Mouse (Mus musculus) midbrain, embryonic 16.5 days (tissue): ENCODE measurements around the gene Cyp2d12. TPM values are rescaled to one million over a fixed set of nuclear protein-coding genes. Genes with fewer than 3 reads are reported as not detected.
"Not testable (repeated sequence)": the region's sequence is repeated elsewhere in the genome, so short reads cannot be mapped to it uniquely, and the experiment has no call there.

ENCODE experiments used
- ATAC-seq: fragments of 200-750 bp; cut with Nextera tagmentation; 2 replicates; pipeline ENCODE4 v1.8.0; 2017; ENCODE audit warnings: moderate TSS enrichment
- H3K27ac ChIP-seq: fragments of 300-500 bp; sonication (generic); 2 replicates; pipeline ENCODE4 v1.5.1; 2014; ENCODE audit warnings: mild to moderate bottlenecking, low read length, mixed read lengths
- H3K27me3 ChIP-seq: fragments of 300-500 bp; sonication (generic); 2 replicates; pipeline ENCODE4 v1.6.1; 2014; ENCODE audit warnings: low read depth, low read length, mixed read lengths; ENCODE audit not compliant: control insufficient read depth, insufficient read depth
- H3K36me3 ChIP-seq: fragments of 300-500 bp; sonication (generic); 2 replicates; pipeline ENCODE4 v1.6.1; 2014; ENCODE audit warnings: mild to moderate bottlenecking, low read length, moderate library complexity, mixed read lengths; ENCODE audit not compliant: control insufficient read depth, insufficient read depth
- H3K4me1 ChIP-seq: fragments of 300-500 bp; sonication (generic); 2 replicates; pipeline ENCODE4 v1.6.1; 2014; ENCODE audit warnings: mild to moderate bottlenecking, low read length, mixed read lengths; ENCODE audit not compliant: control insufficient read depth, insufficient read depth
- H3K4me2 ChIP-seq: fragments of 300-500 bp; sonication (generic); 2 replicates; pipeline ENCODE4 v1.6.1; 2014; ENCODE audit warnings: mild to moderate bottlenecking, low read length, mixed read lengths
- H3K4me3 ChIP-seq: fragments of 300-500 bp; sonication (generic); 2 replicates; pipeline ENCODE4 v1.5.1; 2014; ENCODE audit warnings: low read depth, mild to moderate bottlenecking, low read length, moderate library complexity, mixed read lengths
- H3K9ac ChIP-seq: fragments of 300-500 bp; sonication (generic); 2 replicates; pipeline ENCODE4 v1.6.1; 2014; ENCODE audit warnings: low read depth, low read length, mixed read lengths
- H3K9me3 ChIP-seq: fragments of 300-500 bp; sonication (generic); replicated peaks from 2 replicates; pipeline ENCODE4 v1.6.1; 2014; ENCODE audit warnings: mild to moderate bottlenecking, low read length, mixed read lengths; ENCODE audit not compliant: control insufficient read depth, poor library complexity, severe bottlenecking
- WGBS: fragments of 180-500 bp; shearing (Covaris S2); extraction: QIAGEN DNeasy Blood & Tissue Kit; methylation state at CpG from one replicate; pipeline ENCODE4 v1.1.7; 2014; 5-methylcytosine and 5-hydroxymethylcytosine counted together
- microRNA-seq: library from miRNA; unstranded; fragments of <30 nt; microRNA quantifications from one replicate; pipeline ENCODE4, GENCODE M21; 2017
- polyA plus RNA-seq: library from polyadenylated mRNA; unstranded; fragments of >200 nt; fragmentation: Nextera tagmentation; extraction: Ambion mirVana; gene quantifications from 2 replicates; pipeline ENCODE4 v1.2.1, GENCODE M21; 2015

Cyp2d12 gene
- polyA plus RNA-seq, 1 experiment from 2014 or later = not detected

DNA sequence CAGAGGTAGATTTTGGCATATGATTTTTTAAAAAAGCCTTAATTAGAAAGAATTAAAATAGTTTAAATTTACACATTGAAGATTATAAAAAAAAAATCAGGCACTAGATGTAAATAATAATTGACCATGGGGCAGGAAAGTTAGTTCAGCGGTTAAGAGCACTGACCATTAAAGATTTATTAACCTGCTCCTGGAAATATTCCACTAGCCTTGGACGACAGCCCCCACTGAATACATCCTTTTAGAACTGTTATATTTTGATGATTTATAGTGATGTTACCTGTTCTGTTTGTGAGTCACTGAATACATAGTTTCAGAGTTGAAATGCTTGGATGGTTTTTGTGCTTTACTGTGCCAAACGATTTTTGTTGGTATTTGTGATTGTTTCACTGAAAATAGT, 11.9 kb upstream of the Cyp2d12 start:
- not testable (repeated sequence) for H3K27ac ChIP-seq, ATAC-seq, H3K9ac ChIP-seq, H3K4me3 ChIP-seq, H3K36me3 ChIP-seq, H3K27me3 ChIP-seq, H3K4me2 ChIP-seq, H3K9me3 ChIP-seq, H3K4me1 ChIP-seq
- WGBS = 80% methylated on average over 3 of the region's 3 CpGs

DNA sequence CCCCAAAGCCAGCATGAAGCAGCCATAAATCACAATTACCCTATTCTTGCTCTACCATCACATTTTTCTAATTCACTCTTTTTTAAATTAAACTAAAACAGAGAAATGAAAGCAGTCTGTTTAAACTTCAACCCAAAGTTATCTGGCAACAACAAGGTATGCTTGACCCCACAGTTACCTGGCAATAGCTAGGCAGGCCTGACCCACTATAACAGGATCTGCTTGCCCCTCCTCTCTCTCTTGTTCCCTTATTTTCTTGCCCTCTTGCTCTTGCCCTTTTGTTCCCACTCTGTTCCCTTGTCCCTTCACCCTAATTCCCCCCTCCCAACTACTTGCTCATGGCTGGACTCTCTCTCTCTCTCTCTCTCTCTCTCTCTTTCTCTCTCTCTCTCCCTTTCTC, 10.3 kb upstream of the Cyp2d12 start:
- H3K9ac ChIP-seq, H3K4me1 ChIP-seq, ATAC-seq, H3K36me3 ChIP-seq, H3K27me3 ChIP-seq, H3K27ac ChIP-seq, H3K4me2 ChIP-seq, H3K4me3 ChIP-seq, H3K9me3 ChIP-seq: not testable (repeated sequence)

DNA sequence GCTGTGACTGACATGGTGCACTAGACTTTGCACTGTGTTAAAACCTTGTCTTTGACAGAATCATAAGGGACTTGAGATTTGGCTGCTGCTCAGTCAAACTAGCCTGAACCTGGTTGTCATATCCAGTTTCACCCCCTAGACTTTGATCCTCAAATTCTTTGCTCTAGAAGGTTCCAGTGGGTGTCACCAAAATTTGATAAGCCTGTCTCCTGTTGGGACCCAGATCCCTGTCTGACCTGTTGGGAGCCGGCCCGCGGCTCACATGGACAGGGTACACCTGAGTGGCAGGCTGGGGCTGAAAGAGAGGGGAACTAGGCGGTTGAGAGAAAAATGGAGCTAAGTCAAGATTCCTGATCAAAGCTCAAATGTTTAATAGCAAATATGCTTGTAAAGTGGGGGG, 7.1 kb upstream of the Cyp2d12 start:
- H3K27ac ChIP-seq, H3K4me1 ChIP-seq, H3K36me3 ChIP-seq, H3K4me2 ChIP-seq, H3K9ac ChIP-seq, H3K27me3 ChIP-seq, ATAC-seq, H3K4me3 ChIP-seq, H3K9me3 ChIP-seq: not testable (repeated sequence)
- 89% methylated on average over 4 of the region's 4 CpGs for WGBS

DNA sequence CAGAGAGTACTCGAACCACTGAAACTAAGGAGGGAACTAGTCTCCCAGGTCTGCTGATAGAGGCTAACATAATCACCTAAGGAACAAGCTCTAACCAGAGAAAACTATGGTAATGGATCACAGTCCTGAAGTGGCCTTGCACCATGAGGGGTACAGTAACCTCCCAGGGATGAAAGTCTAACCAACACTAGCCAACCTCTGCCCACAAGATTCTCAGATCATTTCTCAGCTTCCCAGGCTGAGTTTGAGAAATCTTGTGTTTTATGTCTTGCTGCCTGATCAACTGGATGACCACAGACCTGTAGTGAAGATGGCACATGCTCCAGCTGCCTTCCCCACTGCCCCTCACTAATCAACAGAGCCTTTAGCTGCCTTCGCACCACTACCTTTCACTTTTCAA, 1.7 kb upstream of the Cyp2d12 start:
- H3K4me3 ChIP-seq, H3K36me3 ChIP-seq, ATAC-seq, H3K4me2 ChIP-seq, H3K4me1 ChIP-seq, H3K9ac ChIP-seq, H3K27ac ChIP-seq, H3K27me3 ChIP-seq, H3K9me3 ChIP-seq: not testable (repeated sequence)
- WGBS = 90% methylated on average over 2 of the region's 2 CpGs

DNA sequence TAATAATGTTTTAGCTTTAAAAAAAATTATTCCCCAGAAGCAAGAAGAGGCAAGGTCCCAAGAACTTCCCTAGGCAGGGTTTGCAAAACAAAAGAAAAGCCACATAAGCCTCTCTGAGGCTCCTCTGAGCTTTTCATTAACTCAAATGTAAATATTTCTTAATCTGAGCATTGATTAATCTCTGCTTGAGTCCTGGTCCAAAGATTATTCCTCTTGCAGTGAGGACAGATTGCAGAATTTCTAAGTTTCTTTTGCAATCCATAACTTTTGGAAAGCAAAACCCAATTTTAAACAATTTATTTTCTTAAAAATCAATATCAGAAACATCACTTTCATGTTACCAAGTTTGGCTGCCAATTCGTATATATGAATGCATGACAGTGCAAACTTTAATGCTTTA, 18.0 kb downstream of the Cyp2d12 start:
- H3K9me3 ChIP-seq = no peaks in the 10 kb centered on the region; the same call in 1 of the 2 replicates
- H3K36me3 ChIP-seq = no peaks in the 10 kb centered on the region
- no peak for ATAC-seq
- no peak overlapping the region for H3K27ac ChIP-seq
- 84% methylated on average over 1 of the region's 1 CpGs for WGBS
- H3K4me2 ChIP-seq = no peak overlapping the region
- H3K4me3 ChIP-seq = no peak overlapping the region
- H3K27me3 ChIP-seq = no peaks in the 10 kb centered on the region
- no peak overlapping the region for H3K9ac ChIP-seq
- H3K4me1 ChIP-seq = no peaks in the 10 kb centered on the region

DNA sequence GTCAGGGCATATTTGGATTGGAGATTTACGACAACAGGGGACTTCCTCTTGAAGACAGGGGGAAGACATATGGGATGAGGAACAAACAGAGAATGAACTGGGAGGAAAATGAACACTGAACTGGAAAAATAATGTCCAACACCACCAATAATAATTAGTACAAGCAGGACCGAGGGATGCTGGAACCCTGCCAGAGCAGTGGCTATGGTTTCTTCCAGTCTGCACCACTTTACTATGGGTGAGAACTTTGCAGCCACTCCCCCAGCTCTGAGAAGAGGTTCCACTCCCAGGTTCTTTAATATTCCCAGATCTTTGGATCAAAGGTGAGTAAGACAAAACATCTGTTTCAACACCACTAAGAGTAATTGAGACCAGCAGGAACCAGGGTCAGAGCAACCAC, 24.2 kb downstream of the Cyp2d12 start:
- no peak for ATAC-seq
- H3K27ac ChIP-seq = no peak overlapping the region
- no peaks in the 10 kb centered on the region for H3K36me3 ChIP-seq
- H3K4me2 ChIP-seq = no peak overlapping the region
- no peak overlapping the region for H3K9ac ChIP-seq
- H3K4me3 ChIP-seq = no peak overlapping the region
- H3K27me3 ChIP-seq = no peaks in the 10 kb centered on the region
- no peaks in the 10 kb centered on the region for H3K9me3 ChIP-seq
- no peaks in the 10 kb centered on the region for H3K4me1 ChIP-seq
- 90% methylated on average over 2 of the region's 2 CpGs for WGBS

DNA sequence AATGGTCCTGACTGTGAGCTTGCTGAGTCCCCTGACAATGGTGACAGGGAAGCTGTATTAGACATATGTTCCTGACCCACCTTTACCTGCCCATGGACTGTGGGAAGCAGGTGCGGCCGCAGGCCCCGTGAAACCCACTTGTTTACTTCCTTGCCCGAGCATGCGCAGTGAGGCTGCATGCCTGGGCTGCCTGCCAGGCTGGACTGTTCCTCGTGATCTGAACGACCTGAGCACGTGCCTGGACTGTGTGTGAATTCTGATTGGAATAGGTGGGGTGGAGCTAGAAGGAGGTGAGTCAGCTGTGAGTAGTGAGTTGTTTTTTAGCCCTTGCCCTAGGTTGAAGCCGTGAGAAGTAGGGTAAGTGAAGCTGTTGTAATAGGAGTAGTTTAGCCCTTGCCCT, 27.7 kb downstream of the Cyp2d12 start:
- Histone ChIP-seq H3K27ac (no peak overlapping the region), H3K4me2 (no peak overlapping the region), H3K4me3 (no peak overlapping the region), H3K27me3 (no peaks in the 10 kb centered on the region), H3K4me1 (no peaks in the 10 kb centered on the region), H3K9ac (no peak overlapping the region), H3K36me3 (no peaks in the 10 kb centered on the region), H3K9me3 (no peaks in the 10 kb centered on the region; the same call in 1 of the 2 replicates)
- WGBS = 87% methylated on average over 9 of the region's 9 CpGs
- no peak for ATAC-seq

Small RNAs within 50 kb of the gene (microRNA-seq; reads per million reads assigned to microRNA genes)
- gene Gm27924 = not detected
- not detected for gene Gm28023

Other genes with a start within 250 kb of the Cyp2d12 start
- gene Naga, start 216.1 kb upstream of the Cyp2d12 start, polyA plus RNA-seq = 23.8 and 28.0 TPM in 2 replicates
- 1.1 and 1.5 TPM in 2 replicates for gene Pheta2, start 216.1 kb upstream of the Cyp2d12 start, polyA plus RNA-seq
- 300 and 320 TPM in 2 replicates for gene Smdt1, start 216.1 kb upstream of the Cyp2d12 start, polyA plus RNA-seq
- gene Ndufa6, start 200.8 kb upstream of the Cyp2d12 start, polyA plus RNA-seq = 321 and 346 TPM in 2 replicates
- gene Cyp2d22, start 174.8 kb upstream of the Cyp2d12 start, polyA plus RNA-seq = 1.2 and 1.5 TPM in 2 replicates
- gene Cyp2d11, start 161.1 kb upstream of the Cyp2d12 start, polyA plus RNA-seq = not detected in 2 replicates
- gene Cyp2d10, start 147.9 kb upstream of the Cyp2d12 start, polyA plus RNA-seq = not detected in 2 replicates
- not detected in 2 replicates for gene Cyp2d9, start 121.6 kb upstream of the Cyp2d12 start, polyA plus RNA-seq
- not detected in 2 replicates for gene Cyp2d34, start 65.9 kb downstream of the Cyp2d12 start, polyA plus RNA-seq
- gene Cyp2d40, start 209.1 kb downstream of the Cyp2d12 start, polyA plus RNA-seq = not detected in 2 replicates
- gene Cyp2d26, start 239.2 kb downstream of the Cyp2d12 start, polyA plus RNA-seq = 0.10 TPM in 1 of 2 replicates, not detected in the other